Mouse (Mus musculus) limb, embryonic 11.5 days (tissue): ENCODE results near the gene Atrn. TPM values are rescaled to one million over a fixed set of nuclear protein-coding genes. Genes with fewer than 3 reads are reported as not detected.

ENCODE experiments used
- ATAC-seq: fragments of 200-750 bp; cut with Nextera tagmentation; 2 replicates; pipeline ENCODE4 v1.8.0; 2017; ENCODE audit warnings: low read depth; ENCODE audit not compliant: insufficient number of reproducible peaks, low FRiP score, low TSS enrichment
- DNase-seq: peaks from one replicate; pipeline ENCODE4 v3.0.0-alpha.2; 2015; ENCODE audit warnings: low spot score
- H3K27ac ChIP-seq: fragments of 300-500 bp; sonication (generic); replicated peaks from 2 replicates; pipeline ENCODE4 v1.5.1; 2014; ENCODE audit warnings: low read depth, mild to moderate bottlenecking, low read length
- H3K27me3 ChIP-seq: fragments of 300-500 bp; sonication (generic); 2 replicates; pipeline ENCODE4 v1.6.1; 2014; ENCODE audit warnings: mild to moderate bottlenecking, low read length, mixed read lengths; ENCODE audit not compliant: control insufficient read depth, insufficient read depth
- H3K36me3 ChIP-seq: fragments of 300-500 bp; sonication (generic); 2 replicates; pipeline ENCODE4 v1.6.1; 2014; ENCODE audit warnings: mild to moderate bottlenecking, low read length, moderate library complexity, mixed read lengths; ENCODE audit not compliant: control insufficient read depth, insufficient read depth
- H3K4me1 ChIP-seq: fragments of 300-500 bp; sonication (generic); 2 replicates; pipeline ENCODE4 v1.6.1; 2014; ENCODE audit warnings: low read length, mixed read lengths; ENCODE audit not compliant: control insufficient read depth, insufficient read depth
- H3K4me2 ChIP-seq: fragments of 300-500 bp; sonication (generic); 2 replicates; pipeline ENCODE4 v1.6.1; 2014; ENCODE audit warnings: low read depth, mild to moderate bottlenecking, moderate library complexity; ENCODE audit not compliant: severe bottlenecking
- H3K4me3 ChIP-seq: fragments of 300-500 bp; sonication (generic); 2 replicates; pipeline ENCODE4 v1.5.1; 2014; ENCODE audit warnings: low read depth, low read length
- H3K9ac ChIP-seq: fragments of 300-500 bp; sonication (generic); 2 replicates; pipeline ENCODE4 v1.6.1; 2014; ENCODE audit warnings: mild to moderate bottlenecking, low read length
- H3K9me3 ChIP-seq: fragments of 300-500 bp; sonication (generic); 2 replicates; pipeline ENCODE4 v1.6.1; 2016; ENCODE audit warnings: low read length; ENCODE audit not compliant: control insufficient read depth
- WGBS: fragments of 180-500 bp; shearing (Covaris S2); extraction: QIAGEN DNeasy Blood & Tissue Kit; methylation state at CpG from one replicate; pipeline ENCODE4 v1.1.7; 2014; 5-methylcytosine and 5-hydroxymethylcytosine counted together
- polyA plus RNA-seq: library from polyadenylated mRNA; unstranded; fragments of >200 nt; fragmentation: Nextera tagmentation; extraction: Ambion mirVana; gene quantifications from 2 replicates; pipeline ENCODE4 v1.2.1, GENCODE M21; 2014

Gene Atrn
- polyA plus RNA-seq, 1 experiment from 2014 or later = 8.2 TPM

GRCm38 (mm10) chr2:131046025-131046424, 139.7 kb downstream of the Atrn start:
- H3K9me3 ChIP-seq = no peaks in the 10 kb centered on the region
- H3K27ac ChIP-seq = no peak overlapping the region
- ATAC-seq = no peak
- H3K27me3 ChIP-seq = peaks cover 16% of the 10 kb centered on the region
- WGBS = 86% methylated on average over 2 of the region's 2 CpGs
- H3K4me2 ChIP-seq = no peak overlapping the region
- H3K9ac ChIP-seq = no peak overlapping the region
- no peak overlapping the region for H3K4me3 ChIP-seq
- H3K4me1 ChIP-seq = 0 out of 2 replicates have a peak, but pooled peaks cover 5% of the 10 kb centered on the region
- no peak for DNase-seq
- no peaks in the 10 kb centered on the region for H3K36me3 ChIP-seq

DNA sequence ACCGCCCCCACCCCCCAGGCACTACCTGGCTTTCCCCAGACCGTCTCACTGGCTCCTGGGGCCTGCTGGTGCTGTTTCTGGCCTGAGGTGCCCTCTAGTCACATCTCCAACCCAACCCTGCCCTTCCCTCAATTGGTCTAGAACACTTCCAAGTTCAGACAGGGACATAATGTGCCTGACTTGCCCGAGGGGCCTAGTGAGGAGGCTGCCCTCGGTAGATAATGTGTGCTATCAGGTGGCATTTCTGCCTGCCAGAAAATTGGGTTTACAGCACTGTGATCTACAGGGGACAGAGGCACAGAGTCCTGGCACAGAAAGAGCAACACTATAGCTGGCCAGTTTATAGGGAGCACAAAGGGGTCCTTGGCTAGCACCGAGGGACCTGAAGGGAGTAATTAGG, 145.7 kb downstream of the Atrn start:
- H3K4me1 ChIP-seq = peaks cover 14% of the 10 kb centered on the region
- H3K9me3 ChIP-seq = no peaks in the 10 kb centered on the region
- 71% methylated on average over 5 of the region's 5 CpGs for WGBS
- no peaks in the 10 kb centered on the region for H3K36me3 ChIP-seq
- ATAC-seq (no peak), DNase-seq (no peak)
- H3K4me3 ChIP-seq = no peak overlapping the region
- H3K27ac ChIP-seq = no peak overlapping the region
- no peak overlapping the region for H3K9ac ChIP-seq
- H3K4me2 ChIP-seq = no peak overlapping the region
- H3K27me3 ChIP-seq = peaks cover 44% of the 10 kb centered on the region

GRCm38 (mm10) chr2:131052862-131053418, 146.6 kb downstream of the Atrn start:
- H3K27ac ChIP-seq = no peak overlapping the region
- no peak overlapping the region for H3K4me2 ChIP-seq
- no peak for ATAC-seq
- H3K9ac ChIP-seq = no peak overlapping the region
- no peaks in the 10 kb centered on the region for H3K36me3 ChIP-seq
- DNase-seq = no peak
- peaks cover 44% of the 10 kb centered on the region for H3K27me3 ChIP-seq
- H3K9me3 ChIP-seq = no peaks in the 10 kb centered on the region
- peaks cover 14% of the 10 kb centered on the region for H3K4me1 ChIP-seq
- 68% methylated on average over 6 of the region's 6 CpGs for WGBS
- H3K4me3 ChIP-seq = no peak overlapping the region

GRCm38 (mm10) chr2:131053851-131054645, 147.8 kb downstream of the Atrn start:
- H3K27me3 ChIP-seq = peaks cover 44% of the 10 kb centered on the region
- peak; percentile 69 for DNase-seq
- H3K36me3 ChIP-seq = no peaks in the 10 kb centered on the region
- H3K27ac ChIP-seq = no peak overlapping the region
- H3K4me3 ChIP-seq = peak overlapping the region; percentile 33
- H3K9ac ChIP-seq = peak overlapping the region; percentile 28; the same call in 1 of the 2 replicates
- ATAC-seq = no peak
- no peaks in the 10 kb centered on the region for H3K9me3 ChIP-seq
- peaks cover 14% of the 10 kb centered on the region for H3K4me1 ChIP-seq
- peak overlapping the region; percentile 46 for H3K4me2 ChIP-seq
- WGBS = under 1% methylated on average over 45 of the region's 45 CpGs

GRCm38 (mm10) chr2:131054646-131055264, 148.5 kb downstream of the Atrn start:
- 3% methylated on average over 21 of the region's 21 CpGs for WGBS

DNA sequence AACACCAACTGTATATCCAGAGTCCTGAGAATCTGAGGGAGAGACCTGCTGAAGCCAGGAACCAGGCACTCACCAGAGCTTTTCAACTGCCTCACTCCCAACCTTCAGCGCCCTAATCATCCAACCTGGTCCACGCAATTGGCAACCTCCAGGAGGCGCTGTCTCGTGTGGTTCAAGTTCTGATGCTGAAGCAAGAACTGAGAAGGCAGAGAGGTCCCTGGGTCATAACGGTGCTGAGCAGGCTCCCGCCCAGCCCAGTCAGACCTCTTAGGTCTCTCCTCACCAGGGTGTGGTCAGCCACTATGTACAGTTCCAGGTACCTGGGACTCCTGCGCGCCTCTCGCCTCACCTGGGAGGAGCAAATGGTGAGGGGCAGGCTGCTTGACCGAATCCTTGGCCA, 149.3 kb downstream of the Atrn start:
- H3K9me3 ChIP-seq = no peaks in the 10 kb centered on the region
- H3K36me3 ChIP-seq = no peaks in the 10 kb centered on the region
- ATAC-seq (no peak), DNase-seq (peak; percentile 88)
- WGBS = 7% methylated on average over 10 of the region's 10 CpGs
- no peak overlapping the region for H3K27ac ChIP-seq
- peaks cover 20% of the 10 kb centered on the region for H3K4me1 ChIP-seq
- 0 out of 2 replicates have a peak overlapping the region, but pooled peaks have one; percentile 8 for H3K4me3 ChIP-seq
- peak overlapping the region; percentile 7; the same call in 1 of the 2 replicates for H3K4me2 ChIP-seq
- no peak overlapping the region for H3K9ac ChIP-seq
- peaks cover 44% of the 10 kb centered on the region for H3K27me3 ChIP-seq

More at GRCm38 (mm10) chr2:131054646-131055264, 148.5 kb downstream of the Atrn start:
- H3K4me2 ChIP-seq = peak overlapping the region; percentile 46
- H3K36me3 ChIP-seq = no peaks in the 10 kb centered on the region
- peak overlapping the region; percentile 33 for H3K4me3 ChIP-seq
- DNase-seq (peak; percentile 45), ATAC-seq (no peak)
- H3K9me3 ChIP-seq = no peaks in the 10 kb centered on the region
- no peak overlapping the region for H3K27ac ChIP-seq
- peak overlapping the region; percentile 28; the same call in 1 of the 2 replicates for H3K9ac ChIP-seq
- peaks cover 44% of the 10 kb centered on the region for H3K27me3 ChIP-seq
- peaks cover 14% of the 10 kb centered on the region for H3K4me1 ChIP-seq

- DNase-seq (peak; percentile 69), ATAC-seq (no peak)
- Histone ChIP-seq H3K4me2 (no peak overlapping the region; the same call in 1 of the 2 replicates), H3K4me3 (no peak overlapping the region), H3K4me1 (peaks cover 21% of the 10 kb centered on the region), H3K36me3 (no peaks in the 10 kb centered on the region), H3K9me3 (no peaks in the 10 kb centered on the region), H3K27me3 (peaks cover 44% of the 10 kb centered on the region), H3K27ac (no peak overlapping the region), H3K9ac (no peak overlapping the region)
- under 1% methylated on average over 10 of the region's 10 CpGs for WGBS
These were observed 149.9 kb downstream of the Atrn start for GRCm38 (mm10) chr2:131056191-131056590.

GRCm38 (mm10) chr2:131058672-131059071, 152.4 kb downstream of the Atrn start:
- no peak for ATAC-seq
- Histone ChIP-seq H3K4me3 (no peak overlapping the region), H3K4me1 (peaks cover 17% of the 10 kb centered on the region), H3K27me3 (peaks cover 39% of the 10 kb centered on the region), H3K36me3 (no peaks in the 10 kb centered on the region), H3K9me3 (no peaks in the 10 kb centered on the region), H3K27ac (no peak overlapping the region), H3K4me2 (no peak overlapping the region), H3K9ac (no peak overlapping the region)
- 93% methylated on average over 8 of the region's 8 CpGs for WGBS
- no peak for DNase-seq
